Mouse (Mus musculus) retina, adult 2 months (tissue): Measurements from ENCODE around the gene Pawr.

Experiments
- DNase-seq: peaks from one replicate; pipeline ENCODE4 v3.0.0-alpha.2; 2012; ENCODE audit warnings: low read depth, low spot score

Pawr gene

GRCm38 (mm10) chr10:108354726-108355391 lies 22.9 kb downstream of the Pawr start:
- no peak for DNase-seq

- no peak for DNase-seq
These were observed 23.5 kb downstream of the Pawr start for GRCm38 (mm10) chr10:108355392-108355775.

- no peak for DNase-seq
These were observed 24.8 kb downstream of the Pawr start for GRCm38 (mm10) chr10:108356601-108357187.

- no peak for DNase-seq
These were observed 28.1 kb downstream of the Pawr start for GRCm38 (mm10) chr10:108359974-108360373.

- DNase-seq = no peak
These were observed 28.9 kb downstream of the Pawr start for GRCm38 (mm10) chr10:108360801-108361200.

- DNase-seq = no peak
These were observed 29.7 kb downstream of the Pawr start for GRCm38 (mm10) chr10:108361419-108362155.

GRCm38 (mm10) chr10:108363932-108364331 lies 32.0 kb downstream of the Pawr start:
- DNase-seq = no peak

- DNase-seq = no peak
These were observed 33.2 kb downstream of the Pawr start for GRCm38 (mm10) chr10:108364946-108365719.

GRCm38 (mm10) chr10:108366251-108366650 lies 34.3 kb downstream of the Pawr start:
- no peak for DNase-seq

GRCm38 (mm10) chr10:108368358-108368757 lies 36.4 kb downstream of the Pawr start:
- no peak for DNase-seq

GRCm38 (mm10) chr10:108372258-108372657 lies 40.3 kb downstream of the Pawr start:
- no peak for DNase-seq

- no peak for DNase-seq
These were observed 40.9 kb downstream of the Pawr start for GRCm38 (mm10) chr10:108372858-108373257.

GRCm38 (mm10) chr10:108375796-108376195 lies 43.9 kb downstream of the Pawr start:
- no peak for DNase-seq

- DNase-seq = no peak
These were observed 44.4 kb downstream of the Pawr start for GRCm38 (mm10) chr10:108376366-108376765.

GRCm38 (mm10) chr10:108377369-108377768 lies 45.4 kb downstream of the Pawr start:
- DNase-seq = no peak

- no peak for DNase-seq
These were observed 46.1 kb downstream of the Pawr start for GRCm38 (mm10) chr10:108378062-108378461.

- no peak for DNase-seq
These were observed 46.6 kb downstream of the Pawr start for GRCm38 (mm10) chr10:108378479-108378878.

GRCm38 (mm10) chr10:108380715-108381114 lies 48.8 kb downstream of the Pawr start:
- no peak for DNase-seq

GRCm38 (mm10) chr10:108384153-108384769 lies 52.3 kb downstream of the Pawr start:
- DNase-seq = no peak

- DNase-seq = no peak
These were observed 53.6 kb downstream of the Pawr start for GRCm38 (mm10) chr10:108385480-108385955.

- DNase-seq = no peak
These were observed 56.5 kb downstream of the Pawr start for GRCm38 (mm10) chr10:108388410-108388915.
